Mouse (Mus musculus) embryonic facial prominence, embryonic 12.5 days (tissue): Measurements from ENCODE around the gene Asic4. TPM values are rescaled to one million over a fixed set of nuclear protein-coding genes. Genes with fewer than 3 reads are reported as not detected.

ENCODE experiments used
- ATAC-seq: fragments of 200-750 bp; cut with Nextera tagmentation; 2 replicates; pipeline ENCODE4 v1.8.0; 2017; ENCODE audit not compliant: insufficient number of reproducible peaks, insufficient read depth, low FRiP score, low TSS enrichment
- H3K27ac ChIP-seq: fragments of 300-500 bp; sonication (generic); 2 replicates; pipeline ENCODE4 v1.5.1; 2016; ENCODE audit warnings: mild to moderate bottlenecking
- H3K27me3 ChIP-seq: fragments of 300-500 bp; sonication (generic); 2 replicates; pipeline ENCODE4 v1.6.1; 2016; ENCODE audit warnings: mild to moderate bottlenecking, moderate library complexity
- H3K36me3 ChIP-seq: fragments of 300-500 bp; sonication (generic); 2 replicates; pipeline ENCODE4 v1.6.1; 2016; ENCODE audit warnings: mild to moderate bottlenecking
- H3K4me1 ChIP-seq: fragments of 300-500 bp; sonication (generic); 2 replicates; pipeline ENCODE4 v1.6.1; 2016
- H3K4me2 ChIP-seq: fragments of 300-500 bp; sonication (generic); replicated peaks from 2 replicates; pipeline ENCODE4 v1.6.1; 2016; ENCODE audit warnings: mild to moderate bottlenecking, moderate library complexity
- H3K4me3 ChIP-seq: fragments of 300-500 bp; sonication (generic); 2 replicates; pipeline ENCODE4 v1.5.1; 2016; ENCODE audit warnings: mild to moderate bottlenecking
- H3K9ac ChIP-seq: fragments of 300-500 bp; sonication (generic); 2 replicates; pipeline ENCODE4 v1.6.1; 2016; ENCODE audit warnings: mild to moderate bottlenecking, moderate library complexity
- H3K9me3 ChIP-seq: fragments of 300-500 bp; sonication (generic); 2 replicates; pipeline ENCODE4 v1.6.1; 2016; ENCODE audit warnings: mild to moderate bottlenecking, moderate library complexity
- WGBS: fragments of 180-500 bp; shearing (Covaris S2); methylation state at CpG from one replicate; pipeline ENCODE4 v1.1.7; 2016; 5-methylcytosine and 5-hydroxymethylcytosine counted together
- polyA plus RNA-seq: library from polyadenylated mRNA; unstranded; fragments of >200 nt; fragmentation: Nextera tagmentation; extraction: Ambion mirVana; gene quantifications from 2 replicates; pipeline ENCODE4 v1.2.1, GENCODE M21; 2016

Asic4 gene
- polyA plus RNA-seq, 1 experiment from 2014 or later: 0.64 TPM

GRCm38 (mm10) chr1:75456746-75457564, 6.7 kb downstream of the Asic4 start:
- H3K4me3 ChIP-seq: no peak overlapping the region
- peaks cover 41% of the 10 kb centered on the region for H3K4me1 ChIP-seq
- 8% methylated on average over 14 of the region's 14 CpGs for WGBS
- H3K27me3 ChIP-seq: peaks cover 56% of the 10 kb centered on the region
- no peak overlapping the region for H3K4me2 ChIP-seq
- ATAC-seq: no peak
- 0 out of 2 replicates have a peak overlapping the region, but pooled peaks have one; percentile 41 for H3K27ac ChIP-seq
- no peaks in the 10 kb centered on the region for H3K36me3 ChIP-seq
- no peaks in the 10 kb centered on the region for H3K9me3 ChIP-seq
- H3K9ac ChIP-seq: no peak overlapping the region; the same call in 1 of the 2 replicates

GRCm38 (mm10) chr1:75457710-75458024, 7.4 kb downstream of the Asic4 start:
- WGBS: 1% methylated on average over 7 of the region's 10 CpGs

GRCm38 (mm10) chr1:75458025-75458788, 8.0 kb downstream of the Asic4 start:
- ATAC-seq: peak; percentile 39; the same call in 1 of the 2 replicates
- 2% methylated on average over 42 of the region's 42 CpGs for WGBS
- Histone ChIP-seq H3K9ac (peak overlapping the region; percentile 4; the same call in 1 of the 2 replicates), H3K4me2 (peak overlapping the region; percentile 46), H3K9me3 (no peaks in the 10 kb centered on the region), H3K27ac (no peak overlapping the region; the same call in 1 of the 2 replicates), H3K27me3 (peaks cover 47% of the 10 kb centered on the region), H3K4me1 (peaks cover 41% of the 10 kb centered on the region), H3K36me3 (no peaks in the 10 kb centered on the region), H3K4me3 (peak overlapping the region; percentile 23)

More at GRCm38 (mm10) chr1:75457710-75458024, 7.4 kb downstream of the Asic4 start:
- Histone ChIP-seq H3K9ac (no peak overlapping the region), H3K4me2 (peak overlapping the region; percentile 46; the same call in 1 of the 2 replicates), H3K4me1 (peaks cover 41% of the 10 kb centered on the region), H3K4me3 (no peak overlapping the region), H3K27ac (0 out of 2 replicates have a peak overlapping the region, but pooled peaks have one; percentile 41), H3K27me3 (peaks cover 49% of the 10 kb centered on the region), H3K36me3 (no peaks in the 10 kb centered on the region), H3K9me3 (no peaks in the 10 kb centered on the region)
- no peak for ATAC-seq

GRCm38 (mm10) chr1:75458789-75459684, 8.8 kb downstream of the Asic4 start:
- Histone ChIP-seq H3K9me3 (no peaks in the 10 kb centered on the region), H3K27me3 (peaks cover 44% of the 10 kb centered on the region), H3K27ac (peak overlapping the region; percentile 23; the same call in 1 of the 2 replicates), H3K36me3 (no peaks in the 10 kb centered on the region), H3K4me1 (peaks cover 36% of the 10 kb centered on the region), H3K9ac (peak overlapping the region; percentile 4; the same call in 1 of the 2 replicates), H3K4me3 (peak overlapping the region; percentile 23), H3K4me2 (peak overlapping the region; percentile 46)
- no peak for ATAC-seq
- WGBS: 18% methylated on average over 23 of the region's 23 CpGs

- Histone ChIP-seq H3K9ac (no peak overlapping the region), H3K4me3 (no peak overlapping the region), H3K9me3 (no peaks in the 10 kb centered on the region), H3K36me3 (no peaks in the 10 kb centered on the region), H3K27ac (no peak overlapping the region), H3K4me1 (peaks cover 36% of the 10 kb centered on the region), H3K27me3 (peaks cover 32% of the 10 kb centered on the region), H3K4me2 (no peak overlapping the region)
- no peak for ATAC-seq
- WGBS: 83% methylated on average over 7 of the region's 7 CpGs
Measured at GRCm38 (mm10) chr1:75460297-75460696, 10.1 kb downstream of the Asic4 start.

GRCm38 (mm10) chr1:75462636-75463035, 12.4 kb downstream of the Asic4 start:
- ATAC-seq: no peak

GRCm38 (mm10) chr1:75463652-75464204, 13.5 kb downstream of the Asic4 start:
- H3K27ac ChIP-seq: no peak overlapping the region
- H3K4me2 ChIP-seq: no peak overlapping the region
- H3K36me3 ChIP-seq: no peaks in the 10 kb centered on the region
- no peak overlapping the region for H3K9ac ChIP-seq
- no peaks in the 10 kb centered on the region for H3K9me3 ChIP-seq
- no peak for ATAC-seq
- H3K27me3 ChIP-seq: peaks cover 7% of the 10 kb centered on the region; the same call in 1 of the 2 replicates
- 73% methylated on average over 5 of the region's 5 CpGs for WGBS
- peaks cover 6% of the 10 kb centered on the region; the same call in 1 of the 2 replicates for H3K4me1 ChIP-seq
- no peak overlapping the region for H3K4me3 ChIP-seq

More at GRCm38 (mm10) chr1:75462636-75463035, 12.4 kb downstream of the Asic4 start:
- peaks cover 16% of the 10 kb centered on the region for H3K4me1 ChIP-seq
- peaks cover 16% of the 10 kb centered on the region for H3K27me3 ChIP-seq
- no peak overlapping the region for H3K4me2 ChIP-seq
- H3K36me3 ChIP-seq: no peaks in the 10 kb centered on the region
- 37% methylated on average over 1 of the region's 1 CpGs for WGBS
- no peak overlapping the region for H3K27ac ChIP-seq
- H3K9ac ChIP-seq: no peak overlapping the region
- H3K4me3 ChIP-seq: no peak overlapping the region
- H3K9me3 ChIP-seq: no peaks in the 10 kb centered on the region

- Histone ChIP-seq H3K9me3 (no peaks in the 10 kb centered on the region), H3K4me3 (no peak overlapping the region), H3K4me2 (no peak overlapping the region; the same call in 1 of the 2 replicates), H3K27ac (no peak overlapping the region), H3K27me3 (peaks cover 11% of the 10 kb centered on the region; the same call in 1 of the 2 replicates), H3K36me3 (no peaks in the 10 kb centered on the region), H3K9ac (no peak overlapping the region), H3K4me1 (no peaks in the 10 kb centered on the region)
- 8% methylated on average over 14 of the region's 14 CpGs for WGBS
- ATAC-seq: peak; percentile 83
Measured at GRCm38 (mm10) chr1:75467215-75467927, 17.1 kb downstream of the Asic4 start.

- Histone ChIP-seq H3K9ac (no peak overlapping the region), H3K4me1 (no peaks in the 10 kb centered on the region), H3K27ac (no peak overlapping the region), H3K36me3 (peaks cover 14% of the 10 kb centered on the region), H3K9me3 (no peaks in the 10 kb centered on the region), H3K27me3 (peaks cover 16% of the 10 kb centered on the region; the same call in 1 of the 2 replicates), H3K4me3 (no peak overlapping the region), H3K4me2 (no peak overlapping the region)
- ATAC-seq: no peak
- WGBS: 80% methylated on average over 17 of the region's 17 CpGs
Measured at GRCm38 (mm10) chr1:75469287-75469825, 19.1 kb downstream of the Asic4 start.

GRCm38 (mm10) chr1:75476441-75476840, 26.2 kb downstream of the Asic4 start:
- Histone ChIP-seq H3K9me3 (no peaks in the 10 kb centered on the region), H3K27me3 (peaks cover 21% of the 10 kb centered on the region), H3K4me1 (peaks cover 23% of the 10 kb centered on the region), H3K4me2 (no peak overlapping the region), H3K27ac (no peak overlapping the region), H3K9ac (no peak overlapping the region), H3K4me3 (no peak overlapping the region), H3K36me3 (peaks cover 36% of the 10 kb centered on the region)
- WGBS: 95% methylated on average over 11 of the region's 11 CpGs
- ATAC-seq: no peak
